Mouse (Mus musculus): ENCODE data around the gene C130073F10Rik.
"Not testable (repeated sequence)": the region's sequence is repeated elsewhere in the genome, so short reads cannot be mapped to it uniquely, and the experiment has no call there.

C130073F10Rik gene

GRCm38 (mm10) chr4:101893656-101894420 lies at the start of gene C130073F10Rik:
Gene C130073F10Rik, minus strand, starts transcription at chr4:101893789.
- DNase-seq (ENCODE audit: low spot score in 2 of 2) = no peak

- not testable (repeated sequence) for DNase-seq (ENCODE audit: low spot score in 2 of 2)
These were observed 46.5 kb upstream of the C130073F10Rik start, which contains the start of gene Gm12794 for GRCm38 (mm10) chr4:101940107-101940506. Gene Gm12794, plus strand, starts transcription at chr4:101940407.

DNA sequence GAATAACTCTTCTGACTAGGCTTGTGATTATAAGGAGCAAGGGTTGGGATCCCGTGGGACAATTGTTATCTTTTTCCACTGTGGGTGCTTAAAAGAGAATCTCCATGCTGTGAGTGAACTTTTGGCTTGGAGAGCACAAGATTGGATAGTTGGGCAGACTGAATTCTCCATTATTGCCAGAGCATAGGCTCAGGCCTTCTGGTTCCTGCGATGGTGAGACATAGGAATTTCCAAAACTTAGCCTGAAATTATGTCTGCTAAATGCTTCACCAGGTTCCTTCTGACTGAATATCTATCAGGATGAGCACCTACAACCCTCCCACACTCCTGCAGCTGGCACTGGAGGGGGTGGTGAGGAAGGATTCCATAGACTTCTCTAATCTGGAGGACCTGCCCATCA lies 15.2 kb upstream of the C130073F10Rik start, which contains the start of gene Gm12800:
Gm12800 (plus strand) TSS at position 301 of the 400 bp plus-strand sequence.
- DNase-seq (ENCODE audit: low spot score in 2 of 2) = not testable (repeated sequence)

- DNase-seq (ENCODE audit: low spot score in 2 of 2) = no peak
These were observed 4.2 kb downstream of the C130073F10Rik start for GRCm38 (mm10) chr4:101889377-101889776.

DNA sequence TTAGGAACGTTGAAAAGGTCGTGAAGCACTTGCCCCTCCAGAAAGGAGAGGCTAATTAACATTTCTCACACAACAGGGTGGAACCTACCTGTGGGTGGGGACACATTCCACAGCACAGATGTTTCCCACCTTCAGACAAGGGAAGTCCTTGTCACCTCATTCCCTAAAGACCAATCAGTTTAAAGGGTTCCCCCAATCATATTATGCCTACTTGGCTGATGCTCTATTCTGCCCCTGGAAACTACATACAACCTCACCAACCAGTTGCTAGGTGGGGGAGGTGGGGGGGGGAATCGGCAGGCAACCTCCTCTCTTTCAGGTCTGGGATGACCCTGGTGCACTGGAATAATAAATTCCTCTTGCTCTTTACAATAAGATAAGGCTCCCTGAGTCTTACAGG lies 9.9 kb downstream of the C130073F10Rik start:
- DNase-seq (ENCODE audit: low spot score in 2 of 2) = no peak

DNA sequence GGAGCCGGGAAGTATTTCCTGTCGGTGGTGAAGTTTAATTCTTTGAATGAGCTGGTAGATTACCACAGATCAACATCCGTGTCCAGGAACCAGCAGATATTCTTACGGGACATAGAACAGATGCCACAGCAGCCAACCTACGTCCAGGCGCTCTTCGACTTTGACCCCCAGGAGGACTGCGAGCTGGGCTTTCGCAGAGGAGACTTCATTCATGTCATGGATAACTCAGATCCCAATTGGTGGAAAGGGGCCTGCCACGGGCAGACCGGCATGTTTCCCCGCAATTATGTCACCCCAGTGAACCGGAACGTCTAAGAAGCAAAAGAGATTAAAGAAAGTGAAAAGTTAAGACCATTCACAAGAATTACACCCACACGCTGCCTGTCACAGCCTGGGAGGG lies 17.9 kb downstream of the C130073F10Rik start:
- DNase-seq (ENCODE audit: low spot score in 2 of 2) = not testable (repeated sequence)

DNA sequence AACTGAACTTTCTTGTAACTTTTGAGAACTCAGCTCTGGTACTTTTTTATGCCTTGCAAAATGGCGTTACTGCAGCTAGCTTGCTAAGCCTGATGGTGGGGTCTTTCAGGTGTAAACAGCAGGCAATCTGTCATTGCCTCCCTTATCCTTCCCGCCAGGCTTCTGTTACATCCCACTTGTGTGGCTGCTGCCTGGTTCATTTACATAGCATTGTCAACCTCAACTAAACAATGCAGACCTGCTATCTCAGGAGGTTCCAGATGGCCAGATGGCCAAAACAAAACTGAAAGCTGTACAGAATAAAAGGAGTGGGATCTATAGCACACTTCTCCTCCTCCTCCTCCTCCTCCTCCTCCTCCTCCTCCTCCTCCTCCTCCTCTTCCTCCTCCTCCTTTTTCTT lies 21.6 kb downstream of the C130073F10Rik start:
- not testable (repeated sequence) for DNase-seq (ENCODE audit: low spot score in 2 of 2)

GRCm38 (mm10) chr4:101862289-101862688 lies 31.3 kb downstream of the C130073F10Rik start:
- no peak for DNase-seq (ENCODE audit: low spot score in 2 of 2)

GRCm38 (mm10) chr4:101860873-101861272 lies 32.7 kb downstream of the C130073F10Rik start:
- no peak for DNase-seq (ENCODE audit: low spot score in 2 of 2)

DNA sequence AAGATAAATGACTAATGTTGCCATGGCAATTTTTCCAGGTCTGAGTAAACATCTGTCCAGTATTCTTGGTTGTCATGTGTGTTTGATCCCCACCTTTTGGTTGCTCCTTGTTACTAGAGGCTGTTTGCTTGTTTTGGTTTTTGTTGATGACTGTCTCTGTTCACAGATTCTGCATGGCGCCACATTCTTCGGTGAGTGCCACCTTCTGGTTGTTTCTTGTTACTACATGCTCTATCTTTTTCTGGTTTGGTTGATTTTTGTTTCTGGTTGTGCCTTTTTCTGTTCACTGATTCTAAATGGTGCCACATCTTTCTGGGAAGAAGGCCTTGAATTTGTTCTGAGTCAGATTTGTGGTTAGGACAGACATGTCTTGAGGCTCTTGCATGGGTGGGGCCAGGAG lies 42.7 kb downstream of the C130073F10Rik start:
- no peak for DNase-seq (ENCODE audit: low spot score in 2 of 2)

GRCm38 (mm10) chr4:101843923-101844322 lies 49.7 kb downstream of the C130073F10Rik start, which contains the start of gene B020004J07Rik:
Gene B020004J07Rik, minus strand, starts transcription at chr4:101844023.
- DNase-seq (ENCODE audit: low spot score in 2 of 2) = not testable (repeated sequence)

Data from urinary bladder, postnatal 36 days (tissue).